Mouse (Mus musculus) lung, postnatal 0 days (tissue): Measurements from ENCODE around the gene Cdca5.

Experiments used
- CTCF ChIP-seq: IDR thresholded peaks from 2 replicates; pipeline ENCODE4 v1.5.1; 2016; ENCODE audit warnings: antibody characterized with exemption, mild to moderate bottlenecking
- EP300 ChIP-seq: IDR thresholded peaks from 2 replicates; pipeline ENCODE4 v1.6.1; 2016; ENCODE audit warnings: antibody characterized with exemption, mild to moderate bottlenecking, control low read depth

- no peak for TF ChIP-seq CTCF
- no peak for TF ChIP-seq EP300
Observed at GRCm38 (mm10) chr19:6126789-6127580, 42.2 kb downstream of the Cdca5 start.
